Mouse (Mus musculus): ENCODE measurements around the gene Rassf8.

GRCm38 (mm10) chr6:145774436-145774835, 27.9 kb downstream of the Rassf8 start:
- TF ChIP-seq CTCF (IDR thresholded peaks at IDR 0.05; ENCODE audit: low read depth, low read length) (no peak), POLR2A (IDR thresholded peaks at IDR 0.05; ENCODE audit: borderline replicate concordance, low read depth, low read length) (no peak)
